Mouse (Mus musculus) intestine, postnatal 0 days (tissue): Measurements from ENCODE around the gene Slco3a1. TPM values are rescaled to one million over a fixed set of nuclear protein-coding genes. Genes with fewer than 3 reads are reported as not detected.

Source experiments
- ATAC-seq: fragments of 200-750 bp; cut with Nextera tagmentation; 2 replicates; pipeline ENCODE4 v1.8.0; 2017; ENCODE audit warnings: mild to moderate bottlenecking, moderate TSS enrichment, moderate library complexity
- H3K27ac ChIP-seq: fragments of 300-500 bp; sonication (generic); 2 replicates; pipeline ENCODE4 v1.5.1; 2014; ENCODE audit warnings: mild to moderate bottlenecking, low read depth, low read length, moderate library complexity
- H3K27me3 ChIP-seq: fragments of 300-500 bp; sonication (generic); replicated peaks from 2 replicates; pipeline ENCODE4 v1.6.1; 2014; ENCODE audit warnings: low read length, mixed read lengths; ENCODE audit not compliant: control insufficient read depth, insufficient read depth
- H3K36me3 ChIP-seq: fragments of 300-500 bp; sonication (generic); 2 replicates; pipeline ENCODE4 v1.6.1; 2014; ENCODE audit warnings: mild to moderate bottlenecking, moderate library complexity; ENCODE audit not compliant: control insufficient read depth, insufficient read depth
- H3K4me1 ChIP-seq: fragments of 300-500 bp; sonication (generic); replicated peaks from 2 replicates; pipeline ENCODE4 v1.6.1; 2014; ENCODE audit warnings: antibody characterized with exemption, low read length, mixed read lengths; ENCODE audit not compliant: control insufficient read depth, insufficient read depth
- H3K4me2 ChIP-seq: fragments of 300-500 bp; sonication (generic); replicated peaks from 2 replicates; pipeline ENCODE4 v1.6.1; 2014; ENCODE audit warnings: low read depth, mild to moderate bottlenecking, moderate library complexity
- H3K4me3 ChIP-seq: fragments of 300-500 bp; sonication (generic); 2 replicates; pipeline ENCODE4 v1.5.1; 2014; ENCODE audit warnings: low read depth, low read length
- H3K9ac ChIP-seq: fragments of 300-500 bp; sonication (generic); 2 replicates; pipeline ENCODE4 v1.6.1; 2014; ENCODE audit warnings: mild to moderate bottlenecking, low read depth, low read length
- H3K9me3 ChIP-seq: fragments of 300-500 bp; sonication (generic); 2 replicates; pipeline ENCODE4 v1.6.1; 2016; ENCODE audit warnings: mixed run types; ENCODE audit not compliant: control insufficient read depth
- CTCF ChIP-seq: sonication (generic); IDR thresholded peaks from 2 replicates; pipeline ENCODE4 v1.5.1; 2016; ENCODE audit warnings: low read depth, mild to moderate bottlenecking, control low read depth, antibody characterized with exemption, moderate library complexity
- WGBS: fragments of 180-500 bp; shearing (Covaris S2); extraction: QIAGEN DNeasy Blood & Tissue Kit; methylation state at CpG from one replicate; pipeline ENCODE4 v1.1.7; 2014; 5-methylcytosine and 5-hydroxymethylcytosine counted together
- polyA plus RNA-seq: library from polyadenylated mRNA; unstranded; fragments of >200 nt; fragmentation: Nextera tagmentation; extraction: Ambion mirVana; gene quantifications from 2 replicates; pipeline ENCODE4 v1.2.1, GENCODE M21; 2015

Slco3a1 gene
- polyA plus RNA-seq, 1 experiment from 2014 or later = 8.1 TPM

GRCm38 (mm10) chr7:74445148-74445547, 109.4 kb downstream of the Slco3a1 start:
- Histone ChIP-seq H3K4me3 (no peak overlapping the region), H3K27ac (no peak overlapping the region), H3K9ac (no peak overlapping the region), H3K36me3 (no peaks in the 10 kb centered on the region), H3K9me3 (no peaks in the 10 kb centered on the region), H3K27me3 (no peaks in the 10 kb centered on the region), H3K4me1 (no peaks in the 10 kb centered on the region), H3K4me2 (no peak overlapping the region)
- ATAC-seq = no peak
- no peak for TF ChIP-seq CTCF
- WGBS = 77% methylated on average over 5 of the region's 5 CpGs

GRCm38 (mm10) chr7:74442380-74442779, 112.2 kb downstream of the Slco3a1 start:
- no peak overlapping the region for H3K27ac ChIP-seq
- no peak for ATAC-seq
- TF ChIP-seq CTCF = no peak
- H3K4me1 ChIP-seq = no peaks in the 10 kb centered on the region
- H3K9me3 ChIP-seq = no peaks in the 10 kb centered on the region
- H3K36me3 ChIP-seq = no peaks in the 10 kb centered on the region
- no peak overlapping the region for H3K9ac ChIP-seq
- no peak overlapping the region for H3K4me2 ChIP-seq
- H3K4me3 ChIP-seq = no peak overlapping the region
- 64% methylated on average over 5 of the region's 5 CpGs for WGBS
- no peaks in the 10 kb centered on the region for H3K27me3 ChIP-seq

GRCm38 (mm10) chr7:74437534-74437933, 117.0 kb downstream of the Slco3a1 start:
- H3K36me3 ChIP-seq = no peaks in the 10 kb centered on the region
- no peaks in the 10 kb centered on the region for H3K9me3 ChIP-seq
- ATAC-seq = no peak
- H3K4me2 ChIP-seq = no peak overlapping the region
- no peak for TF ChIP-seq CTCF
- H3K27ac ChIP-seq = no peak overlapping the region
- H3K4me3 ChIP-seq = no peak overlapping the region
- H3K4me1 ChIP-seq = no peaks in the 10 kb centered on the region
- 29% methylated on average over 1 of the region's 1 CpGs for WGBS
- H3K9ac ChIP-seq = no peak overlapping the region
- no peaks in the 10 kb centered on the region for H3K27me3 ChIP-seq

GRCm38 (mm10) chr7:74436642-74437041, 117.9 kb downstream of the Slco3a1 start:
- no peak overlapping the region for H3K4me3 ChIP-seq
- WGBS = 77% methylated on average over 2 of the region's 2 CpGs
- H3K4me2 ChIP-seq = no peak overlapping the region
- no peaks in the 10 kb centered on the region for H3K36me3 ChIP-seq
- H3K4me1 ChIP-seq = no peaks in the 10 kb centered on the region
- no peaks in the 10 kb centered on the region for H3K9me3 ChIP-seq
- no peaks in the 10 kb centered on the region for H3K27me3 ChIP-seq
- H3K9ac ChIP-seq = no peak overlapping the region
- no peak for TF ChIP-seq CTCF
- H3K27ac ChIP-seq = no peak overlapping the region
- ATAC-seq = no peak

GRCm38 (mm10) chr7:74432950-74433349, 121.6 kb downstream of the Slco3a1 start:
- no peaks in the 10 kb centered on the region for H3K9me3 ChIP-seq
- no peak overlapping the region for H3K9ac ChIP-seq
- WGBS = 62% methylated on average over 2 of the region's 2 CpGs
- no peaks in the 10 kb centered on the region for H3K36me3 ChIP-seq
- no peak overlapping the region for H3K4me3 ChIP-seq
- no peak for TF ChIP-seq CTCF
- no peak overlapping the region for H3K27ac ChIP-seq
- H3K4me2 ChIP-seq = no peak overlapping the region
- H3K4me1 ChIP-seq = no peaks in the 10 kb centered on the region
- no peaks in the 10 kb centered on the region for H3K27me3 ChIP-seq
- ATAC-seq = no peak

- ATAC-seq = no peak
- Histone ChIP-seq H3K27ac (no peak overlapping the region), H3K9ac (no peak overlapping the region), H3K36me3 (no peaks in the 10 kb centered on the region), H3K4me3 (no peak overlapping the region), H3K4me2 (no peak overlapping the region), H3K4me1 (no peaks in the 10 kb centered on the region), H3K9me3 (no peaks in the 10 kb centered on the region), H3K27me3 (no peaks in the 10 kb centered on the region)
- TF ChIP-seq CTCF = no peak
- WGBS = 66% methylated on average over 3 of the region's 3 CpGs
These were observed 125.3 kb downstream of the Slco3a1 start for GRCm38 (mm10) chr7:74429252-74429651.

GRCm38 (mm10) chr7:74427135-74427534, 127.4 kb downstream of the Slco3a1 start:
- no peak for TF ChIP-seq CTCF

More at GRCm38 (mm10) chr7:74427135-74427534, 127.4 kb downstream of the Slco3a1 start:
- 53% methylated on average over 1 of the region's 1 CpGs for WGBS
- no peaks in the 10 kb centered on the region for H3K4me1 ChIP-seq
- no peak for ATAC-seq
- no peaks in the 10 kb centered on the region for H3K9me3 ChIP-seq
- no peak overlapping the region for H3K4me2 ChIP-seq
- H3K27me3 ChIP-seq = no peaks in the 10 kb centered on the region
- no peak overlapping the region for H3K27ac ChIP-seq
- H3K9ac ChIP-seq = no peak overlapping the region
- no peak overlapping the region for H3K4me3 ChIP-seq
- no peaks in the 10 kb centered on the region for H3K36me3 ChIP-seq
